20 mouse cellular contexts compared by ENCODE assay signal in genomic region chr13:58494726-58495125, GRCm38 (mm10).
A peak's percentile ranks its signal among the peaks of the same experiment; 100 is the strongest.
DNase-seq lines count a peak whose midpoint lies in the region; ATAC-seq and TF ChIP-seq lines count a peak whose summit lies in the region.
"Had no signal": no experiment of that assay in that cellular context is flagged by ENCODE, and none has a peak within 500 bp of the region (broad histone marks: within the 10 kb centered on the region; RNA-seq: fewer than 3 reads in every experiment).

No protein-coding gene starts in this region.

- no peak overlapping the region for H3K4me2 ChIP-seq in forebrain, embryonic 14.5 days (ENCODE audit: low read length)
- no peak overlapping the region for H3K4me2 ChIP-seq in forebrain, postnatal 0 days (ENCODE audit: low read depth)
- H3K4me2 ChIP-seq in hindbrain, embryonic 16.5 days (ENCODE audit: low read length), result no peak overlapping the region
- H3K4me2 ChIP-seq: embryonic facial prominence, embryonic 15.5 days; hindbrain, embryonic 13.5 days; limb, embryonic 15.5 days; neural tube, embryonic 13.5 days had no signal

- no peak for TF ChIP-seq CTCF in forebrain, postnatal 0 days (IDR thresholded peaks at IDR 0.05; ENCODE audit: low read depth)

- no peak for ATAC-seq in forebrain, embryonic 14.5 days
- ATAC-seq in forebrain, postnatal 0 days, result no peak
- no peak for ATAC-seq in hindbrain, embryonic 16.5 days
- ATAC-seq: intestine, postnatal 0 days; midbrain, embryonic 16.5 days had no signal

- H3K4me3 ChIP-seq in forebrain, embryonic 14.5 days (ENCODE audit: low read depth, low read length), result no peak overlapping the region
- no peak overlapping the region for H3K4me3 ChIP-seq in forebrain, postnatal 0 days (ENCODE audit: low read depth, low read length)
- no peak overlapping the region for H3K4me3 ChIP-seq in hindbrain, embryonic 10.5 days
- H3K4me3 ChIP-seq in hindbrain, embryonic 16.5 days (ENCODE audit: low read length), result no peak overlapping the region
- H3K4me3 ChIP-seq: embryonic facial prominence, embryonic 15.5 days; hindbrain, embryonic 13.5 days; limb, embryonic 15.5 days; neural tube, embryonic 13.5 days had no signal

- WGBS in forebrain, embryonic 14.5 days, result 35% methylated on average over 5 of the region's 5 CpGs
- 41% methylated on average over 5 of the region's 5 CpGs for WGBS in forebrain, postnatal 0 days
- WGBS in hindbrain, embryonic 10.5 days, result 53% methylated on average over 5 of the region's 5 CpGs
- WGBS in hindbrain, embryonic 16.5 days, result 44% methylated on average over 5 of the region's 5 CpGs

- peaks cover 11% of the 10 kb centered on the region for H3K4me1 ChIP-seq in forebrain, embryonic 14.5 days (ENCODE audit: control insufficient read depth, insufficient read depth, low read length)
- H3K4me1 ChIP-seq in forebrain, postnatal 0 days (ENCODE audit: insufficient read depth), result no peaks in the 10 kb centered on the region
- H3K4me1 ChIP-seq in hindbrain, embryonic 10.5 days (replicated peaks), result peaks cover 17% of the 10 kb centered on the region
- no peaks in the 10 kb centered on the region; the same call in 1 of the 2 replicates for H3K4me1 ChIP-seq in hindbrain, embryonic 16.5 days (ENCODE audit: control insufficient read depth, insufficient read depth, low read depth, low read length)
- H3K4me1 ChIP-seq: embryonic facial prominence, embryonic 15.5 days; hindbrain, embryonic 13.5 days; neural tube, embryonic 13.5 days had no signal

- no peak overlapping the region for H3K9ac ChIP-seq in forebrain, embryonic 14.5 days (ENCODE audit: low read length)
- no peak overlapping the region for H3K9ac ChIP-seq in forebrain, postnatal 0 days
- no peak overlapping the region for H3K9ac ChIP-seq in hindbrain, embryonic 16.5 days (ENCODE audit: low read depth, low read length)
- H3K9ac ChIP-seq: embryonic facial prominence, embryonic 15.5 days; hindbrain, embryonic 13.5 days; limb, embryonic 15.5 days; neural tube, embryonic 13.5 days had no signal

- no peaks in the 10 kb centered on the region for H3K27me3 ChIP-seq in forebrain, embryonic 14.5 days (replicated peaks; ENCODE audit: control insufficient read depth, insufficient read depth, low read length)
- no peaks in the 10 kb centered on the region for H3K27me3 ChIP-seq in forebrain, postnatal 0 days (ENCODE audit: insufficient read depth, low read length)
- no peaks in the 10 kb centered on the region for H3K27me3 ChIP-seq in hindbrain, embryonic 10.5 days (ENCODE audit: insufficient read depth, poor library complexity, severe bottlenecking)
- H3K27me3 ChIP-seq in hindbrain, embryonic 16.5 days (replicated peaks; ENCODE audit: control insufficient read depth, insufficient read depth, low read length), result no peaks in the 10 kb centered on the region
- H3K27me3 ChIP-seq: embryonic facial prominence, embryonic 15.5 days; hindbrain, embryonic 13.5 days; limb, embryonic 15.5 days; neural tube, embryonic 13.5 days had no signal

- 0 out of 2 replicates have a peak overlapping the region, but pooled peaks have one; percentile 1 for H3K27ac ChIP-seq in forebrain, embryonic 14.5 days (ENCODE audit: low read depth, low read length)
- H3K27ac ChIP-seq in forebrain, postnatal 0 days (ENCODE audit: low read depth, low read length), result no peak overlapping the region
- peak overlapping the region; percentile 69; the same call in 1 of the 2 replicates for H3K27ac ChIP-seq in hindbrain, embryonic 10.5 days
- no peak overlapping the region for H3K27ac ChIP-seq in hindbrain, embryonic 16.5 days (ENCODE audit: low read depth, low read length)
- H3K27ac ChIP-seq: embryonic facial prominence, embryonic 15.5 days; limb, embryonic 15.5 days; neural tube, embryonic 13.5 days had no signal

- intact Hi-C loops in left cerebral cortex, postnatal 25 days (cut with DNase I), result loop anchor here (5.0 kb wide), 1 partner anchor 92 kb away; the partner anchor contains the start of genes Hnrnpk and Rmi1

- no peak for DNase-seq in forebrain, embryonic 14.5 days (ENCODE audit: low spot score)
- DNase-seq in forebrain, postnatal 0 days, result no peak
- no peak for DNase-seq in hindbrain, embryonic 10.5 days (ENCODE audit: low spot score)
- peak; percentile 89 for DNase-seq in adipocyte (ENCODE audit: low spot score)
- DNase-seq in retina, embryonic 14.5 days (ENCODE audit: low spot score), result peak; percentile 50
- no peak for DNase-seq in left cerebral cortex, postnatal 25 days (ENCODE audit: low spot score in 2 of 2)
- DNase-seq: adrenal gland, postnatal 14 days; cerebellum, postnatal 25 days; gastrocnemius, postnatal 14 days; kidney, postnatal 10 days; lung, adult 18-20 months; thymus, adult 2 months had no signal

- no peaks in the 10 kb centered on the region for H3K9me3 ChIP-seq in forebrain, embryonic 14.5 days (replicated peaks; ENCODE audit: control insufficient read depth, low read length)
- no peaks in the 10 kb centered on the region for H3K9me3 ChIP-seq in forebrain, postnatal 0 days (ENCODE audit: low read length)
- H3K9me3 ChIP-seq in hindbrain, embryonic 10.5 days, result no peaks in the 10 kb centered on the region
- H3K9me3 ChIP-seq in hindbrain, embryonic 16.5 days (ENCODE audit: control insufficient read depth, low read length), result no peaks in the 10 kb centered on the region; the same call in 1 of the 2 replicates
- H3K9me3 ChIP-seq: embryonic facial prominence, embryonic 15.5 days; G1E; hindbrain, embryonic 13.5 days; limb, embryonic 15.5 days had no signal

- H3K36me3 ChIP-seq in forebrain, embryonic 14.5 days (ENCODE audit: control insufficient read depth, insufficient read depth, low read length), result no peaks in the 10 kb centered on the region
- H3K36me3 ChIP-seq in forebrain, postnatal 0 days (ENCODE audit: insufficient read depth), result no peaks in the 10 kb centered on the region
- no peaks in the 10 kb centered on the region for H3K36me3 ChIP-seq in hindbrain, embryonic 10.5 days
- no peaks in the 10 kb centered on the region for H3K36me3 ChIP-seq in hindbrain, embryonic 16.5 days (ENCODE audit: control insufficient read depth, insufficient read depth, low read length)
- H3K36me3 ChIP-seq: embryonic facial prominence, embryonic 15.5 days; G1E; hindbrain, embryonic 13.5 days; limb, embryonic 15.5 days; neural tube, embryonic 13.5 days had no signal

Comparison
In these comparisons a context has a peak if more than half of its experiments do, and no peak if none do; other contexts are left out.
1. H3K27ac ChIP-seq: peak in forebrain, embryonic 14.5 days (single experiment) and hindbrain, embryonic 10.5 days (single experiment); none in forebrain, postnatal 0 days (single experiment) and hindbrain, embryonic 16.5 days (single experiment).
2. DNase-seq: peak in adipocyte (single experiment) and retina, embryonic 14.5 days (single experiment); none in forebrain, embryonic 14.5 days (single experiment), forebrain, postnatal 0 days (single experiment), hindbrain, embryonic 10.5 days (single experiment) and left cerebral cortex, postnatal 25 days (0 of 2).